Comparison of ENCODE assay signal across 27 mouse cellular contexts in the genomic region with DNA sequence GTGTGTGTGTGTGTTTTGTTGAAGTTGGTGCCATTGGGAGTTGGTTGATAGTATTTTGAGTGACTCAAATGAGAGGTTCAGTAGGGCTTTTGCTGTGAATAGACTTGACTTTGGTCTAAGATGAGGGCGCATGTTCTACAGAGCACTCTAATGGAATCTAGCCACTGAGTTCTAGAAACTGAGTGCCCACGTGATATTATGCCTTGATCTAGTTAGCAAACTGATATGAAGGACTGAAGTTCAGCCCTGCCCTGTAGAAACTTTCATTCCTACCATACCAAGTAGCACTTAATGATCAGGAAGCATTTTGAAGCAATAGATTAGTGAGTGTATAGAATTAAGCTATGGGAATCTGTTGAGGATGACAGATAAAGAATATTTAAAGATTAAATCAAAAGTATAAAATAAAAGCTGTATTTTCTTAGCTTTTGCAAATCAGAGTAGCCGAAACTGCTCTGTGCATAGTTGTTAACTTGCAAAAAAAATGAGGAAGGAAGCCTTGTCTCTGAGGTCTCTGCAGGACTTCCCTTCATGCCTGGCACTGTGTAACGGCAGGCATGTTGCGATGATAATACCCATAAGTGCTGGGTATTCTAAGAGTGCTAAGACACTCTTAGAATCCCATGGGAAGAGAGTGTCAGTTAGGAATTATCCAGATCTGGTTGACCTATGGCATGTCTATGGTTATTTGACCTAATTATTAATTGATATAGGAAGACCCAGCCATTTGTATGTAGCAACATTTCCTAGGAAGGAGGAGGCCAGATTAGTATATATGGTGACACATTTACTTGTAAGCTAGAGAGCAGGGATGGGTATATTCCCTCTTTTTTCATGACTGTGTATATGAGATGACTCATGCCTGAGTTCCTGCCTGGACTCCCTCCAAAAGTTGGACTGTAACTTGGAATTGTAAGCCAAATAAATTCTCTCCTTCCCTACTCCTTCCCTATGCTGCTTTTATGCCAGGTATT. TPM values are rescaled to one million over a fixed set of nuclear protein-coding genes. Genes with fewer than 3 reads are reported as not detected.
DNase-seq lines count a peak whose midpoint lies in the region; ATAC-seq and TF ChIP-seq lines count a peak whose summit lies in the region.
"Had no signal": no experiment of that assay in that cellular context is flagged by ENCODE, and none has a peak within 500 bp of the region (broad histone marks: within the 10 kb centered on the region; RNA-seq: fewer than 3 reads in every experiment).

No protein-coding gene starts in this region.

- no peaks in the 10 kb centered on the region for H3K27me3 ChIP-seq in lung, embryonic 16.5 days (ENCODE audit: control insufficient read depth, insufficient read depth, low read depth, low read length)
- no peaks in the 10 kb centered on the region for H3K27me3 ChIP-seq in intestine, postnatal 0 days (replicated peaks; ENCODE audit: control insufficient read depth, insufficient read depth, low read length)
- H3K27me3 ChIP-seq in splenic B cell, adult 2 months (ENCODE audit: control insufficient read depth, insufficient read depth, low read length, poor library complexity, severe bottlenecking): no peaks in the 10 kb centered on the region
- no peaks in the 10 kb centered on the region for H3K27me3 ChIP-seq in hindbrain, embryonic 13.5 days
- H3K27me3 ChIP-seq: forebrain, embryonic 13.5 days; hindbrain, embryonic 12.5 days; lung, embryonic 15.5 days had no signal

- no peaks in the 10 kb centered on the region for H3K36me3 ChIP-seq in lung, embryonic 16.5 days (ENCODE audit: control insufficient read depth, insufficient read depth, low read length)
- H3K36me3 ChIP-seq in intestine, postnatal 0 days (ENCODE audit: control insufficient read depth, insufficient read depth): no peaks in the 10 kb centered on the region
- H3K36me3 ChIP-seq in splenic B cell, adult 2 months (ENCODE audit: control insufficient read depth, insufficient read depth, low read length, poor library complexity, severe bottlenecking): no peaks in the 10 kb centered on the region
- H3K36me3 ChIP-seq in hindbrain, embryonic 13.5 days: no peaks in the 10 kb centered on the region
- H3K36me3 ChIP-seq: hindbrain, embryonic 12.5 days; lung, embryonic 15.5 days had no signal

- TF ChIP-seq CTCF in intestine, postnatal 0 days (IDR thresholded peaks at IDR 0.05; ENCODE audit: low read depth): no peak

- DNase-seq in lung, postnatal 14 days: no peak
- peak; percentile 29 to 45 for DNase-seq in spleen, postnatal 36 days (ENCODE audit: low spot score in 2 of 2)
- no peak for DNase-seq in spleen, postnatal 4 days (ENCODE audit: low spot score in 2 of 2)
- DNase-seq in splenic B cell, adult 2 months (ENCODE audit: low read depth, low spot score): peak; percentile 45
- DNase-seq in thymus, postnatal 14 days: no peak
- DNase-seq: adrenal gland, postnatal 25 days; cerebellum, adult 8-10 months; cerebellum, postnatal 25 days; gastrocnemius, postnatal 14 days; heart, adult 11 months; heart, postnatal 36 days; kidney, adult 2 months; kidney, postnatal 4 days; liver; right cerebral cortex, adult 18-20 months; spleen, adult 18-20 months; thymus, postnatal 25 days had no signal

- H3K4me2 ChIP-seq in lung, embryonic 16.5 days (ENCODE audit: low read depth, low read length): no peak overlapping the region
- H3K4me2 ChIP-seq in intestine, postnatal 0 days (replicated peaks; ENCODE audit: low read depth): no peak overlapping the region
- no peak overlapping the region for H3K4me2 ChIP-seq in hindbrain, embryonic 13.5 days
- H3K4me2 ChIP-seq: forebrain, embryonic 13.5 days; heart, embryonic 11.5 days; hindbrain, embryonic 12.5 days; lung, embryonic 15.5 days had no signal

- no peak overlapping the region for H3K4me3 ChIP-seq in lung, embryonic 16.5 days (ENCODE audit: low read length)
- H3K4me3 ChIP-seq in intestine, postnatal 0 days (ENCODE audit: low read depth, low read length): no peak overlapping the region
- H3K4me3 ChIP-seq in hindbrain, embryonic 13.5 days: no peak overlapping the region
- H3K4me3 ChIP-seq: forebrain, embryonic 13.5 days; hindbrain, embryonic 12.5 days; lung, embryonic 15.5 days had no signal

- H3K9me3 ChIP-seq in lung, embryonic 16.5 days (ENCODE audit: control insufficient read depth, low read length): no peaks in the 10 kb centered on the region
- H3K9me3 ChIP-seq in intestine, postnatal 0 days (ENCODE audit: control insufficient read depth): no peaks in the 10 kb centered on the region
- no peaks in the 10 kb centered on the region for H3K9me3 ChIP-seq in hindbrain, embryonic 13.5 days
- H3K9me3 ChIP-seq: forebrain, embryonic 13.5 days; hindbrain, embryonic 12.5 days; lung, embryonic 15.5 days had no signal

- H3K9ac ChIP-seq in lung, embryonic 16.5 days (ENCODE audit: low read length): no peak overlapping the region
- H3K9ac ChIP-seq in intestine, postnatal 0 days (ENCODE audit: low read depth, low read length): no peak overlapping the region
- no peak overlapping the region for H3K9ac ChIP-seq in hindbrain, embryonic 13.5 days
- H3K9ac ChIP-seq: forebrain, embryonic 13.5 days; hindbrain, embryonic 12.5 days; liver, embryonic 14.5 days; lung, embryonic 15.5 days had no signal

- peaks cover 10% of the 10 kb centered on the region for H3K4me1 ChIP-seq in lung, embryonic 16.5 days (replicated peaks; ENCODE audit: control insufficient read depth, insufficient read depth, low read length)
- 0 out of 2 replicates have a peak, but pooled peaks cover 4% of the 10 kb centered on the region for H3K4me1 ChIP-seq in intestine, postnatal 0 days (replicated peaks; ENCODE audit: control insufficient read depth, insufficient read depth, low read length)
- H3K4me1 ChIP-seq in hindbrain, embryonic 13.5 days (replicated peaks): peaks cover 8% of the 10 kb centered on the region; the same call in 1 of the 2 replicates

- peak; percentile 59 for ATAC-seq in lung, embryonic 16.5 days (ENCODE audit: low read depth)
- ATAC-seq in intestine, postnatal 0 days: peak; percentile 77
- ATAC-seq in hindbrain, embryonic 13.5 days (ENCODE audit: low FRiP score): no peak
- ATAC-seq: forebrain, embryonic 13.5 days; midbrain, embryonic 16.5 days had no signal

- WGBS in lung, embryonic 16.5 days: 70% methylated on average over 5 of the region's 5 CpGs
- WGBS in intestine, postnatal 0 days: 56% methylated on average over 5 of the region's 5 CpGs
- 91% methylated on average over 5 of the region's 5 CpGs for WGBS in hindbrain, embryonic 13.5 days

- no peak overlapping the region for H3K27ac ChIP-seq in lung, embryonic 16.5 days (ENCODE audit: low read length)
- peak overlapping the region; percentile 41; the same call in 1 of the 2 replicates for H3K27ac ChIP-seq in intestine, postnatal 0 days (ENCODE audit: low read depth, low read length)
- no peak overlapping the region for H3K27ac ChIP-seq in hindbrain, embryonic 13.5 days
- H3K27ac ChIP-seq: forebrain, embryonic 13.5 days; hindbrain, embryonic 12.5 days; kidney, postnatal 0 days; liver, embryonic 14.5 days; lung, embryonic 15.5 days had no signal

RNA-seq across cellular contexts. Expression of a gene that starts 18.7 kb away (rescaled TPM):
- 33.0 and 36.1 TPM in 2 replicates for polyA plus RNA-seq in lung, embryonic 16.5 days (2015; fragmentation: Nextera tagmentation; extraction: Ambion mirVana)
- 71.9 and 82.4 TPM in 2 replicates for polyA plus RNA-seq in intestine, postnatal 0 days (2015; fragmentation: Nextera tagmentation; extraction: Ambion mirVana)
- polyA plus RNA-seq in hindbrain, embryonic 13.5 days (2015; fragmentation: Nextera tagmentation; extraction: Ambion mirVana): 8.9 and 15.4 TPM in 2 replicates

Comparison
In these comparisons a context has a peak if more than half of its experiments do, and no peak if none do; other contexts are left out.
1. DNase-seq: peak in spleen, postnatal 36 days (2 of 2) and splenic B cell, adult 2 months (single experiment); none in lung, postnatal 14 days (single experiment), spleen, postnatal 4 days (0 of 2) and thymus, postnatal 14 days (single experiment).